Comparison of ENCODE assay signal across 8 mouse cellular contexts in genomic region chr10:91546140-91546539, GRCm38 (mm10).
DNase-seq lines count a peak whose midpoint lies in the region; ATAC-seq and TF ChIP-seq lines count a peak whose summit lies in the region.

No protein-coding gene starts in this region.

- no peak for TF ChIP-seq EP300 in heart, postnatal 0 days (IDR thresholded peaks at IDR 0.05; ENCODE audit: low read depth)

- no peaks in the 10 kb centered on the region for H3K4me1 ChIP-seq in heart, postnatal 0 days (ENCODE audit: control insufficient read depth, insufficient read depth)
- peaks cover 14% of the 10 kb centered on the region for H3K4me1 ChIP-seq in heart, embryonic 12.5 days (replicated peaks)
- H3K4me1 ChIP-seq in embryonic fibroblast, embryonic 13.5 days (ENCODE audit: control insufficient read depth, insufficient read depth, low read length): no peaks in the 10 kb centered on the region
- H3K4me1 ChIP-seq in kidney, adult 2 months (ENCODE audit: control insufficient read depth, insufficient read depth, low read length): no peaks in the 10 kb centered on the region

- TF ChIP-seq CTCF in heart, postnatal 0 days (IDR thresholded peaks at IDR 0.05; ENCODE audit: low read depth): peak; percentile 60
- TF ChIP-seq CTCF in embryonic fibroblast, embryonic 13.5 days (IDR thresholded peaks at IDR 0.05; ENCODE audit: borderline replicate concordance, insufficient read depth, low read length): peak; percentile 43; the same call in 1 of the 2 replicates
- peak; percentile 49 for TF ChIP-seq CTCF in kidney, adult 2 months (conservative IDR thresholded peaks at IDR 0.05; ENCODE audit: insufficient read depth, insufficient read length, low read depth, low read length)

- 41% methylated on average over 9 of the region's 9 CpGs for WGBS in heart, postnatal 0 days
- 53% methylated on average over 9 of the region's 9 CpGs for WGBS in heart, embryonic 12.5 days
- WGBS in kidney, adult 2 months: 29% methylated on average over 9 of the region's 9 CpGs

- peak; percentile 47 for DNase-seq in heart, postnatal 0 days (ENCODE audit: low spot score)
- peak; percentile 10 for DNase-seq in adrenal gland, postnatal 25 days
- peak; percentile 30 for DNase-seq in kidney, adult 2 months
- DNase-seq in left cerebral cortex, postnatal 36 days (ENCODE audit: low spot score in 2 of 2): peak; percentile 24 to 38
- peak; percentile 67 for DNase-seq in retina, postnatal 1 day

- H3K9ac ChIP-seq in heart, postnatal 0 days (replicated peaks; ENCODE audit: low read depth, low read length): no peak overlapping the region
- no peak overlapping the region for H3K9ac ChIP-seq in heart, embryonic 12.5 days

- H3K9me3 ChIP-seq in heart, postnatal 0 days (replicated peaks; ENCODE audit: control insufficient read depth, low read length): no peaks in the 10 kb centered on the region
- no peaks in the 10 kb centered on the region for H3K9me3 ChIP-seq in heart, embryonic 12.5 days (replicated peaks)

- intact Hi-C loops in left cerebral cortex, postnatal 36 days (cut with DNase I): loop anchor here (5.0 to 10.0 kb wide), 2 partner anchors 1106 to 1469 kb away; no protein-coding TSS in a partner anchor

- no peak for TF ChIP-seq POLR2A in embryonic fibroblast, embryonic 13.5 days (IDR thresholded peaks at IDR 0.05; ENCODE audit: low read depth, low read length)
- no peak for TF ChIP-seq POLR2A in kidney, adult 2 months (IDR thresholded peaks at IDR 0.05; ENCODE audit: low read depth, low read length)

- H3K27me3 ChIP-seq in heart, postnatal 0 days (ENCODE audit: control insufficient read depth, insufficient read depth, low read length): 0 out of 2 replicates have a peak, but pooled peaks cover 4% of the 10 kb centered on the region
- H3K27me3 ChIP-seq in heart, embryonic 12.5 days (replicated peaks): peaks cover 36% of the 10 kb centered on the region
- no peaks in the 10 kb centered on the region for H3K27me3 ChIP-seq in kidney, adult 2 months (replicated peaks; ENCODE audit: control insufficient read depth, insufficient read depth, low read length)

- no peak overlapping the region for H3K4me3 ChIP-seq in heart, postnatal 0 days (ENCODE audit: low read depth, low read length)
- H3K4me3 ChIP-seq in heart, embryonic 12.5 days: no peak overlapping the region
- H3K4me3 ChIP-seq in embryonic fibroblast, embryonic 13.5 days (ENCODE audit: insufficient read depth, low read length): no peak overlapping the region
- no peak overlapping the region for H3K4me3 ChIP-seq in kidney, adult 2 months (ENCODE audit: insufficient read depth, low read depth, low read length)

- H3K27ac ChIP-seq in heart, postnatal 0 days (ENCODE audit: low read depth): no peak overlapping the region
- H3K27ac ChIP-seq in heart, embryonic 12.5 days (ENCODE audit: poor library complexity, severe bottlenecking): no peak overlapping the region
- no peak overlapping the region for H3K27ac ChIP-seq in embryonic fibroblast, embryonic 13.5 days (ENCODE audit: insufficient read depth, low read length)
- H3K27ac ChIP-seq in kidney, adult 2 months (ENCODE audit: insufficient read depth, low read depth, low read length): no peak overlapping the region

- ATAC-seq in heart, postnatal 0 days (ENCODE audit: insufficient read depth, low read depth): no peak
- no peak for ATAC-seq in heart, embryonic 12.5 days (ENCODE audit: insufficient number of reproducible peaks, low FRiP score)
- ATAC-seq in megakaryocyte, adult 5-6 weeks (ENCODE audit: poor library complexity, severe bottlenecking): no peak

- H3K36me3 ChIP-seq in heart, postnatal 0 days (replicated peaks; ENCODE audit: control insufficient read depth, insufficient read depth, low read length): no peaks in the 10 kb centered on the region
- no peaks in the 10 kb centered on the region for H3K36me3 ChIP-seq in heart, embryonic 12.5 days
- H3K36me3 ChIP-seq in kidney, adult 2 months (ENCODE audit: control insufficient read depth, insufficient read depth, low read length): no peaks in the 10 kb centered on the region

- H3K4me2 ChIP-seq in heart, postnatal 0 days (ENCODE audit: low read depth, low read length): no peak overlapping the region
- H3K4me2 ChIP-seq in heart, embryonic 12.5 days: no peak overlapping the region

Comparison
In these comparisons a context has a peak if more than half of its experiments do, and no peak if none do; other contexts are left out.
1. DNase-seq: peak in every context shown above with its lines; median percentile 67 in retina, postnatal 1 day; 47 in heart, postnatal 0 days; 31 in left cerebral cortex, postnatal 36 days; 30 in kidney, adult 2 months; 10 in adrenal gland, postnatal 25 days.